Mouse (Mus musculus) brain, embryonic 14.5 days (tissue): ENCODE measurements at regions not wholly inside any gene's neighbourhood (a gene's known extent, or its start where the extent isn't known, plus 50 kb on each side); places are given as distances from the start of the nearest gene placed in this dataset.

Experiments used
- DNase-seq: peaks from one replicate; pipeline ENCODE4 v3.0.0-alpha.2; 2011; ENCODE audit warnings: low read depth
- CTCF ChIP-seq: fragments of 200-500 bp; IDR thresholded peaks from 2 replicates; pipeline ENCODE4 v1.5.1; 2012; ENCODE audit warnings: inconsistent platforms, mild to moderate bottlenecking, moderate library complexity, borderline replicate concordance; ENCODE audit not compliant: insufficient read depth, insufficient read length; ENCODE audit errors: extremely low read depth
- POLR2A ChIP-seq: fragments of 200-500 bp; IDR thresholded peaks from 2 replicates; pipeline ENCODE4 v1.6.1; 2012; ENCODE audit warnings: mild to moderate bottlenecking, inconsistent platforms, borderline replicate concordance; ENCODE audit not compliant: poor library complexity, insufficient read depth, insufficient read length, severe bottlenecking; ENCODE audit errors: extremely low read depth

DNA sequence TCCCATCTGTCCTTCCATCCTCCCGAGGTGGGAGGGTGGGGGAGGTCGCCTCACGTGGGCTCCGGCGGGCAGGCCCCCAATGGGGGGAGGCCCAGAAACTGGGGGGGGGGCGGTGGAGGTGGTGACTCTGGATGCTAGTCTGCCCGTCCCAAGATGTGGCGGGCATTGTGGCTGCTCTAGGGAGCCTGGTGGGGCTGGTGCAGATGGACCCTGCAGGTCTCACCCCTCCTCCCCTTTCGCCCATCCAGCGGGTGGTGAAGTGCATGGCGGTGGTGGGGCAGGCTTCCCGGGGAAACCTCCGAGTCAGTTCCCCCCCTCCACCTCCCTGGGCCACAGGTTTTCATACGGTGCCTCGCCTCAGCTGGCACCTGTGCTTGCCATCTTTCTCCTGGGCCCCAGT is 88.6 kb downstream of the Inhba start:
- TF ChIP-seq POLR2A (no peak), CTCF (no peak)
- DNase-seq = no peak

DNA sequence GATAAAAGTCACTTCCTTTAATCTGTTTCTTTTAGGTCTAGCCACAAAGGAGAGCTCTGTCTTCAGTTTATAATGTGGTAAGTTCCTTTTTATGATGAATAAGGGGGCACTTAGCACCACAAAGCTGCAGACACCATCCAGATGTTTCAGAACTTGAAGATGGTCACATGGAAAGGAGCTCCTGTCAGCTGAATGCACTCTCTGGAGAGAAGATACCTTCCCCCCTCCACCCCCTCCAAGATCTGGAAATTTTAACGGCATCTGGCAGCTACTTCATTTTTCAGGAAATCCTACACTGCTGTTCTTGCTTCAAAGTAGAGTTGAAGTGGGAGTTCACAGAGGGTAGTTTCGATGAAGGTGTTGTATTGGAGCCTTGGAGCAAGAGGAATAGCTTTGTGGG is 103.2 kb downstream of the Inhba start:
- no peak for DNase-seq
- no peak for TF ChIP-seq POLR2A
- no peak for TF ChIP-seq CTCF

- peak; percentile 25 for DNase-seq
- TF ChIP-seq CTCF (no peak), POLR2A (no peak)
Observed at GRCm38 (mm10) chr13:16146686-16147085, 135.0 kb downstream of the Inhba start.

GRCm38 (mm10) chr13:16154926-16155325 is 143.3 kb downstream of the Inhba start:
- DNase-seq = no peak
- TF ChIP-seq POLR2A = no peak
- no peak for TF ChIP-seq CTCF

DNA sequence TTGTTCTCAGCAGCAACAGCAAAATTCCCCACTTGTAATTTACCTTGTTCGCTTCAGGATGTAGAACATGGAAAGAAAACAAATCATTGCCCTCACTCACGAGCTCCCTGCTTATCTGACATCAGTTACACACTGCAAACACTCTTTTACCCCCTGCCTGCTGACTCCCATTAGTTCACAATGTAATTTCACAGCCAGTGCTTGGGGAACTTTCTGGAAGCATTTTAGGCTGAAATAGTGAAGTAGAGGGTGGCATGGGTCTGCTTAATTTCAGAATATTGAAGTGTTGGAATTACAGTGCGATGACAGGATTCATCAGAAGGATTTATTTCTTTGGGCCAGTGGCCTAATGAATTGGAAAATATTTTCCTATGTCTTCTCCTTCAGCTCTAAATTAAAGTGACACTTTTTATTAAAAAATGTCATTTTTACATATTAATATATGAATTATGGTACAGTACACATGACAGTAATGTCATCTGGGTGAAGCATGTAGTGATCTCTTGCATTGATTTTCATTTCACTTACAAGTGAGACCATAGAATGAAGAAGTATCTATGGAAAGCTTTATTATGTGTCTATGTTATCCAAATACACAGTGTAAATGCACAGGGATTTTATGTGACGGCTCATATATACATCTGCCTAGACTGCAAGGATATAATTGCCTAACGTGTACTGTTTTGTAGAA is 153.7 kb downstream of the Inhba start:
- no peak for DNase-seq
- TF ChIP-seq CTCF (no peak), POLR2A (no peak)

DNA sequence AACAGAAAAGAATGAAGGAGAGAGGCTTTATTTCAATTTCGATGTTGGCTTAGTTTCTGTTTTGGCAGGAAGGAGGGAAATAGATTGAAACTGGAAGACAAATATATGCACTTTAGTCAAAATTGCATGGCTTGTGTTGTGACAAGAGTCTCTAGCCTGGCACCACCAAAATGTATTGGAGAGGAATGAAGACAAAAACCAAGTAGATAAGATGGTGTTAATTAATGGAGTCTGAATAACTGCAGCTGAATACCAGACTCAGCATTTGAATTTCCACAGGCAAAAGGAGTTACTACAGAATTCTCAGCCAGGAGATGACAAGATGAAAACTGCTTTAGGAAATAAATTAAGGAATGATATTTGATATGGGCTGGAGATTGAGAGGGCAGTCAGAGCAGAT is 185.0 kb downstream of the Inhba start:
- no peak for TF ChIP-seq CTCF
- TF ChIP-seq POLR2A = no peak

GRCm38 (mm10) chr13:16200046-16200445 is 188.4 kb downstream of the Inhba start:
- no peak for DNase-seq
- no peak for TF ChIP-seq POLR2A
- no peak for TF ChIP-seq CTCF

More for the DNA sequence above, 185.0 kb downstream of the Inhba start:
- peak; percentile 35 for DNase-seq

GRCm38 (mm10) chr13:16203147-16203546 is 191.5 kb downstream of the Inhba start:
- TF ChIP-seq CTCF (no peak), POLR2A (no peak)
- DNase-seq = no peak

GRCm38 (mm10) chr13:16204097-16204496 is 192.4 kb downstream of the Inhba start:
- TF ChIP-seq POLR2A (no peak), CTCF (no peak)
- no peak for DNase-seq

DNA sequence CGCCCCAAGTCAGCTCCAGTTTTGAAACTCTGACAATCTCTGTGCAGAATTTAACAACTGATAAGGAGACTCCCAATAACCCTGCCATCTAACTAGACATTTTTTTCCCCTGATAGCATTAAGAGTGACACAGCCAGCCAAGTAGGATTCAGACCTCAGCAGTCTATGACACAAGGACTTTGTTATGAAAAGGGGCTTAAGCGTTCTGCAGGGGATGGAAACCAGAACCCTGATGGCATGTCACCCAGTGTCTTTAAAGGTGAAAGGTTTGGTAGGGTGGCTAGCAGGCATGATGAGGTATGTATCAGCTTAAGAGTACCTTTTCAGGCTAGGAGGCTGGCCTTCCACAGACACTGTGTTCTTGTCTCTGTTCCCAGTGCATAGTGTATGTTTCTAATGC is 199.8 kb downstream of the Inhba start:
- DNase-seq = no peak
- no peak for TF ChIP-seq POLR2A
- TF ChIP-seq CTCF = no peak

- DNase-seq = no peak
- no peak for TF ChIP-seq POLR2A
- TF ChIP-seq CTCF = no peak
Observed at GRCm38 (mm10) chr13:16219877-16220276, 208.2 kb downstream of the Inhba start.

GRCm38 (mm10) chr13:16222942-16223600 is 211.4 kb downstream of the Inhba start:
- DNase-seq = no peak
- TF ChIP-seq POLR2A = no peak
- no peak for TF ChIP-seq CTCF

- TF ChIP-seq CTCF = no peak
- no peak for TF ChIP-seq POLR2A
- DNase-seq = no peak
Observed at GRCm38 (mm10) chr13:16261145-16261544, 249.5 kb downstream of the Inhba start.
